Mouse (Mus musculus): ENCODE data around the gene Scgb1a1.

Gene Scgb1a1

GRCm38 (mm10) chr19:9041074-9041473 lies 46.7 kb downstream of the Scgb1a1 start:
- DNase-seq (ENCODE audit: low spot score): no peak

- DNase-seq (ENCODE audit: low spot score): no peak
Observed at GRCm38 (mm10) chr19:9040649-9041048, 47.1 kb downstream of the Scgb1a1 start.

GRCm38 (mm10) chr19:9039928-9040327 lies 47.8 kb downstream of the Scgb1a1 start:
- DNase-seq (ENCODE audit: low spot score): no peak

- DNase-seq (ENCODE audit: low spot score): peak; percentile 67
Observed at GRCm38 (mm10) chr19:9039266-9039665, 48.5 kb downstream of the Scgb1a1 start.

GRCm38 (mm10) chr19:9038136-9038535 lies 49.6 kb downstream of the Scgb1a1 start:
- no peak for DNase-seq (ENCODE audit: low spot score)

GRCm38 (mm10) chr19:9035101-9035500 lies 52.7 kb downstream of the Scgb1a1 start:
- DNase-seq (ENCODE audit: low spot score): no peak

- DNase-seq (ENCODE audit: low spot score): no peak
Observed at GRCm38 (mm10) chr19:9034480-9034879, 53.3 kb downstream of the Scgb1a1 start.
